Mouse (Mus musculus): ENCODE results near the gene Fam207a.

Gene Fam207a

DNA sequence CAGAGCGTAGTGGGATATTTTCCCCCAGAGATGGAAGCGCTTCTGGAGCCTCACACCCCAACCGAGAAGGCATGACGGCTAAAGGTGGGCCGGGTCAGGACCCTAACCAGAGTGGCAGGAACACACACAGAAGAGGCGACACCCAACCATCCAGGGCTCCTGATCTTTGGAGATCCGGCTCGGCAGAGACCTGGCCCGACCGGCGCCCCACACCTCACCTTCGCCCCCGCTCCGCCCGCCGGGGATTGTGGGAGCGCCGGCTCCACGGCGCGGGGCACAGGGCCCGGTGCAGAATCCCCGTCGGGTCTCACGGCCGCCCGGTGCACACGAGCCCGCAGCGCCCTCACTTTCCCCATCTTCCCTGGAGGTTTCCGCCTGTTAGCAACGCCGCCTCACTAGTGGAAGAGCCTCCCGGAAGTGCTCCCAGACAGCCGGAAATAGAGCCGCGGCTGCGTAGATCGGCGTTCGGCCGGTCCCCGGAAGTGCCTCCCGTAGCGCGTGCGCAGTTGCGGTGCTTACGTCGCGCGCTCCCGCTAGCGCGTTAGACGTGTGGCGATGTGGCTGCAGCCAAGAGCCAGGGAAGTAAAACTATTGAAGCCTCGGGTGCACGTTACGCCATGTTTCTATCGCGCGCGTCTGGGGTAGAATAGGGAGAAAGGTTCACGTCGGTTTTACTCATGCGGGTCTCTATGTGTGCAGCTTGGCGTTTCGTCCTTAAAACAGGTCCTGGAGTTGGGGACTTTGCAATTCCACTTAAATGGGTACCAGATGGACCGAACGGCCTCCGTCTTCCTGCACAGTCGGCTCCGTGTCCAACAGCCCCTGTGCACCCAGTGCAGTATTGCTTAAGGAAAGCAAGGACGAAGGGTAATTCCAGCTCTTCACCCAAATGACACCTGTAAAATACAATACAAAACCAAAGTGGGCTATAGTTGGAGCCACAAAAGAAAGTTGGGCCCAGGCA is at the start of gene Fam207a:
TSS of gene Fam207a (minus strand) at position 401 of the 964 bp plus-strand sequence.
- DNase-seq: peak; percentile 96

DNA sequence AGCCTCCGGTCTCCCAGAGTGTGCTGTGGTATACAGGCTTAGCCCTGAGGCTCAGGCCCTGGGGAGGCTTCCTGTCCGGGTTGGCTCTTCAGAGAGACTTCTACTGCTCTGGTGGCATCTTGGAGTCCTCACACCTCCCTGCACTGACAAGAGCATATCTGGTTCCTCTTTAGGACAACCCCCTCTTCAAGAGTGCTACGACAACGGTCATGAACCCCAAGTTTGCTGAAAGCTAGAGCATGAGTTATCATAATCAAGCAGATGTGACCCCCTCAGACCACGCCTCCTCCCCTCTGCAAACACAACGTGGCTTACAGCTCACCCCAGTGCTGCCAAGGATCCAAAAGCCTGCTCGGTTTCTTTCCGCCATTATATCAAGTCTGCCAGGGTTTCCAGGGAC is 49.4 kb upstream of the Fam207a start:
- no peak for DNase-seq

DNA sequence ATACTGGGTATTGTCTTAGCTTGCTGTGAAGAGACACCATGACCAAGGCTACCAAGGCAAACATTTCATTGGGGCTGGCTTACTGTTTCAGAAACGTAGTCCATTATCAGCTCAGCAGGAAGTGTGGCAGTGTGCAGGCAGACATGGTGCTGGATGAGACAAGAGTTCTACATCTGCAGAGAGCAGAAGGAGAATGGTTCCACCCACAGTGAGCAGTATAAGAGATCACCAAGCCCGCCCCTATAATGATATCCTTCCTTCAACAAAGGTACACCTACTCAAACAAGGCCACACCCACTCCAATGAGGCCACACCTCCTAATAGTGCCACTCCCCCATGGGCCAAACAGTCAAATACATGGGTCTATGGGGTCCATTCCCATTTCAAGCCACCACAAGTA is 45.9 kb upstream of the Fam207a start:
- DNase-seq: no peak

DNA sequence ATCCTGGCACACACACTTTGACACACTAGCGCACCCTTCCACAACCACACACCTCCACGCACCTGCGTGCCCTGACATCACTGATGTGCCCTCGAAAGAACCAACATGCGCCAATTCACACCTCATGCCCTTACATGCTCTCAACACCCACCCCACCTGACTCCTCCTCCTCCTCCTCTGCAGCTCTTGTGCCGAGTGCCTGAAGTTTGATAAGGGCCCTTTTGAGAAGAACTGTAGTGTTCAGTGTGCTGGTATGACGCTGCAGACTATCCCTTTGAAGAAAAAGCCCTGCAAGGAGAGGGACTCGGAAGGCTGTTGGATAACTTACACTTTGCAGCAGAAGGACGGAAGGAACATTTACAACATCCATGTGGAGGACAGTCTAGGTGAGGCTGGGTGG is 45.2 kb upstream of the Fam207a start:
- no peak for DNase-seq

DNA sequence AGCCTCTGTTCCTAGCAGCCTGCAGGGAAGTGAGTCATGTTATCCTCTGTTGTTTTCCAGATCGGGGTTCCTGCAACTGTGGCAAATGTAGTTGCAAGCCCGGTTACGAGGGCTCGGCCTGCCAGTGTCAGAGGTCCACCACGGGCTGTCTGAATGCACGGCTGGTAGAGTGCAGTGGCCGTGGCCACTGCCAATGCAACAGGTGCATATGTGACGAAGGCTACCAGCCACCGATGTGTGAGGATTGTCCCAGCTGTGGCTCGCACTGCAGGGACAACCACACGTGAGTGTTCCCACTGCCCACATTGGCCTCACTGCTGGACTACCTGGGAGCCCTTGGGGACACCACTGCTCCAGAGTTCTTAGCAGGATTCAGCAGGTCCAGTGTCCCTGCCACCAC is 44.5 kb upstream of the Fam207a start:
- no peak for DNase-seq

DNA sequence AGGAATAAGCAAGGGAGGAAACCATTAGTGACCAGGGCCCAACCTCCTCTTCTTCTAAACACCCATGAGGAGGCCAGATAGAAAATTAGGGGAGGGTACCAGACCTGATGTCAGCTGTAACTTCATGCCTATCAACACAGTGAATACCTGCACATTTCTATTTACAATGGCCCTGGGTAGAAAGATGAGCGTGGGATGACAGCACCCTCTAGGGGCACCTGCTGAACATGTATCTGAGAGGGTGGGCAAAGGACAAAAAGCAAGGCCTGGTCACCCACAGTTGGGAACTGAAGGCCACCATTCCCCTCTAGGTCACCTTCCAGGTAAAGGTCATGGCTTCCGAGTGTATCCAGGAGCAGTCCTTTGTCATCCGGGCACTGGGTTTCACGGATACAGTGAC is 42.1 kb upstream of the Fam207a start:
- DNase-seq: peak; percentile 53

DNA sequence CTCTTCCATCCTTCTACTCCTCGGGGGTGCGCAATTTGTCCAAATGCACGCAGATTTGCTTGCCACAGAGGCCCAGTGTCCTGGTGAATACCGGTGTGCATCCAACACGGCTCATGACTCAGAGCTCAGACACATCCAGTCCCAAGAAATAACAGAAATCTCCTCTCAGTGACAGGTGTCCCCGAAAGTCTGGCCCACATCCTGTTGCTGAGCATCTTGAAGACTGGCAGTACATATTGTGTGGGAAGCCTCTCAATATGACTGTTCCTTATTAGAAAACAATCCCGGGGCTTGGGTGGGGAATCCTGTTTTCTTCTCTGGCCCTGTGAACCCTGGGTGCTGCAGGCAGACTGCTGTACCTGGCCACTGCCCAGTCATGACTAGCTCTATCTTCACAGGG is 41.0 kb upstream of the Fam207a start:
- no peak for DNase-seq

DNA sequence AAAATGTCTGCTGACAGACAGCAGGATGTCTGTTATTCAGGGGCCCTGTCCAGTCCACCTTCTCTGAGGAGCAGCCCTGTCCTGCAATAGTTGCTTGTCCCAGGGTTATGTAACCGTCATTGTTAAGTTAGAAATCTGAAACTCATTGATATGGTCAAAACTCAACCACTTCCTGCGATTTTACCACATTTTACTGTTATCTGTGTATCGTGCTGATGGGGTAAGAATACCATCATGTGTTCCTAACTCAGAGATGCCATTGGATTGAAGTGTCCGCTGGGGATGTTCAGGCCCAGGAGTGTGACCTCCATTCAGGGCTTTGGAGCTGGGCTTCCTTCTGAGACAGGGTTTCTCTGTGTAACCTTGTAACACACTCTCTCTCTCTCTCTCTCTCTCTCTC is 39.3 kb upstream of the Fam207a start:
- DNase-seq: no peak

DNA sequence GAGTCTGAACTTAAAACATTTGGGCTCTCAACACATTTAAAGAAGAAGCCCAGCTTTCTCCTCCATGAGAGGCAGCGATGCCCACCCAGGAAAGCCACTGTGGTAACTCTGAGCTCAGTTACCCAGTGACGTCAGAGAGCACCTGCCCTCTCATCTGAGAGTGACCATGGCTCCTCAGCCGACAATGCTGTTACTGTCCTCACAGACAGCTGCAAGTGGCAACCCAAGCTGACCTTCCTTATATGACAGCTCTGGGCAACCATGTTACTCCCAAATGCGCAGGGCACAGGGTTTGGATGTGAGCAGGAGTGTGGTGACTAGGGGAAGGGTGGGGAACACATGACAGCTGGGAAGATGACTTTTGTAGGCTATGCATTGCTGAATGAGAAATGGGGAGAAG is 37.7 kb upstream of the Fam207a start:
- no peak for DNase-seq

DNA sequence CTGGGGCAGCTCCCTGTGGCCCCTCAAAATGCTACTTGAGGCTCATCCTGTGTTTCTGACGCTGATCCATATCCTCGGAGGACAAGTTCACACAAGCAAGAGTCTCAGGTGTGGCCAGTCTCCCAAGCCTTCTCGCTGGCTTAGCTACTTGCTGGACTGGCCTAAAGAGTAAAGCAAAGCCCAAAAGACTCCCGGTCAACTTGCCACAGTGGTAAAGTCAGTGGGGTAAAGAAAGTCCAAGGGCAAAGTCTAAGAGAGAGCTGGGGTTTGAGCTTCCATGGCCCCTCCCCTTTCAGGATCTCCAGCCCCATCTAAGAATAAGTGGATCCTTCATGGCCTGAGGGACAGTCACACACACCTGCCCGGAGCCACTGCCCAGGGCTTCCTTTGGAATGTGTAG is 36.6 kb upstream of the Fam207a start:
- DNase-seq: no peak

DNA sequence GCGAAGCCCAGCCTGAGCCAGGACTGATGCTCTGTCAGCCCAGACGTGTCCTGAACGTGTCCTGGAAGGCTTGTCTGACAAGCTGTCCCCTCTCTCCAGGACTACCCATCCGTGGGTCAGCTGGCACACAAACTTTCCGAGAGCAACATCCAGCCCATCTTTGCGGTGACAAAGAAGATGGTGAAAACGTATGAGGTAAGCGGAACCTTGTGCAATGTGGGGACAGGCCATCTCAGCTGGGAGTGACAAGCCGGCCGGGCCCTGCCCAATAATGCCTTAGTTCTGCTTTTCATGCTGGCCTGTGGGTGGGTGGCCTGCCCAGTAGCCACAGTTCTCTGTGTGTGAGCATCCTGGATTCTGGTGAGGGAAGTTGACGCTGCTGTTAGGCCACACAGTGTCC is 35.3 kb upstream of the Fam207a start:
- DNase-seq: no peak

DNA sequence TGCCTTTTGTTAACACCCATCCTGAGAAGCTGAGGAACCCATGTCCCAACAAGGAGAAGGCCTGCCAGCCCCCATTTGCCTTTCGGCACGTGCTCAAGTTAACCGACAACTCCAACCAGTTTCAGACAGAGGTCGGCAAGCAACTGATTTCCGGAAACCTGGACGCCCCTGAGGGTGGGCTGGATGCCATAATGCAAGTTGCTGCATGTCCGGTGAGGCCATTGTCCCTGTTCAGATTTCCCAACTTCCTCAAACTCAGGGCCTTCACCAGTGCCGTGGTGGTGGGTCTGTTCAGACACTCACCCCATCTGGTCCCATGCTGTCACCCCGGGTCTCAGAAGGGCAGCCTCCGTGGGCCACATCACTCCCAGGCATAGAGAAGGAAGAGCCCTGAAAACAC is 33.0 kb upstream of the Fam207a start:
- no peak for DNase-seq

DNA sequence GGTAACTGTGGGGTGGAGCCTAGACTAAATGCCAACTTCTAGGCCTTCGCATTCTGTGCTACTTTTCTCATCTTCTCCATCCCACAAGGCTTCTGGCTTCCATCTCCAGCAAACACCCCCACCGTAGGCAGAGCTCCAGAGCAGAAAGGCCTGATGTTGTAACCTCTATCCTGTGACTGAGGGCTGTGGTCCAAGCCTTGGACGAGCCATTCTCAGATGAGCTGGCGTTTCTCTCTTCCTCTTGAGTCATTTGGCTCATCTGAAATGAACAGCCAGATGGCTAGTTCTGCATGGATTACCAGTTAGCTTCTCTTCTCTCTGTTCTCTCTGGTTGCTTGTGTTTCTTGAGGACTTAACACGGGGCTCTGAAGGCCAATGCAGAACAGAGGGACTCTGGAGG is 29.3 kb upstream of the Fam207a start:
- DNase-seq: no peak

DNA sequence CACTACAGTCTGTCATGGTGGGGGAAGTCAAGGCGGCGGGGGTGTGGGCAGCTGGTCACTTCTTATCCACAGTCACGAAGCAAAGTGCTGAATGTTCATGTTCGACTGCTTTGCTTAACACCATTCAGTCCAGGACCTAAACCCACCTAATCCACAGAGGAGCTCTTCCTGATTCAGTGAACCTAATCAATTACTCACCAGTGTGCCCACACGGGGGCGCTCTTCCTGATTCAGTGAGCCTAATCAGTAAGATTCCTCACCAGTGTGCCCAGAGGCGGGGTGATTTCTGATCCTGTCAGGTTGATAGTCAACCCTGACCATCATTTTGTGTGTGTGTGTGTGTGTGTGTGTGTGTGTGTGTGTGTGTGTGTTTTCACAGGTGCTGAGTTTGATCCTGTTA is 27.6 kb upstream of the Fam207a start:
- DNase-seq: peak; percentile 76

DNA sequence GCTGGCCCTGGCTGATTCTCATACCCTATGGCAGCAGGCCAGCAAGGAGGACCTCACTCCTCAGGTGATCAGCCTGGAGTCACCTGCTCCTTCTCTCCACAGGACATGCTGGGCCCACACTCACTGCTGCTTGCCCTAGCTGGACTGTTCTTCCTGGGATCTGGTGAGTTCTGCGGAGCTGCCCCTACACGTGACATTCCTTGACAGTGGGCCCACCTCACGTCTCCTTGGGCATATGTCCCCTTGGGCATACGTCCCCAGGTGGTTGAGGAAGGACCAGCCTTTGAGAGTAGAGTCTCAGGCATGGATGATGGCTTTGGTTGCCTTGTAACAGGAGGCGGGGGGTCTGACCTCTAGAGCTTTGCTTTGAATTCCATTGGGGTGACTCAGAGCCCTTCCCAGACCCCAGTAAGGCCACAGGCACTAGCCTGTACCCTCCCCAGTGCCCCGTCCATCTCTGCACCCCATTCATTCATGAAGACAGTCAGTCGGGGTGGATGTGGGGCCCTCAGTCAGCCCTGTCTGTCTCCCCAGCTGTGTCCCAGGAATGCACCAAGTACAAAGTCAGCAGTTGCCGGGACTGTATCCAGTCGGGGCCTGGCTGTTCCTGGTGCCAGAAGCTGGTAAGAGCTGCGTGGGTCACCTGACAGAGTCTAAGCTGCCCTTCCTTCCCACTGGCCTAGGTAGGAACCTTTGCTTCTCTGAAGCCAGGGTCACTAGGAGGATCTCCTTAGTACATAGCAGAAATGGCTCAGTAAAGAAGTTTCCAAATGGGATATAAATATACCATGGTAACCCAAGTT is 26.5 kb upstream of the Fam207a start:
- DNase-seq: no peak

DNA sequence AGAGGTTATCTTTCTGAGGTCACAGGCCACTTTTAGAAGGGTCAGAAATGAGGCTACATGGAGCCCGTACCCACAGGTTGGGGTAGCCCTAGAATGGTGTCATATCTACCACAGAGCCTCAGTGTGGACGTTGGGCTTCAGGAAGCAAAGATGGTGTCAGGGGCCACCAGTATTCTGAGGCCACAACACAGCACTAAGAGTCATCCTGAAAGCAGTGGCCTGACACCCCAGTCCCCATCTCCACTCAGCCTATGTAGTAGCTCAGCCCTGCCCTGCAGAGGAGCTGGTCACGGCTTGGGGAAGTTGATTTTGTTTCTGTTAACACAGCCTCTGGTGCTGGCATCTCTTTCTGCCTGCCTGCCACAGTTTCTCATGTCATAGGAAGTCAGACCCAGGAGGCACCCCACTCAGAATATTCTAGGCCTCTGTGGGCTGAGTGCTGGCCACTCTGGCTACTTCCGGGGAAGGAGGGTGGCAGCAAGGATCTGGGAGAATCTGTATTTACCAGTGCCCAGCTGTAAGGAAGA is 25.1 kb upstream of the Fam207a start:
- no peak for DNase-seq

DNA sequence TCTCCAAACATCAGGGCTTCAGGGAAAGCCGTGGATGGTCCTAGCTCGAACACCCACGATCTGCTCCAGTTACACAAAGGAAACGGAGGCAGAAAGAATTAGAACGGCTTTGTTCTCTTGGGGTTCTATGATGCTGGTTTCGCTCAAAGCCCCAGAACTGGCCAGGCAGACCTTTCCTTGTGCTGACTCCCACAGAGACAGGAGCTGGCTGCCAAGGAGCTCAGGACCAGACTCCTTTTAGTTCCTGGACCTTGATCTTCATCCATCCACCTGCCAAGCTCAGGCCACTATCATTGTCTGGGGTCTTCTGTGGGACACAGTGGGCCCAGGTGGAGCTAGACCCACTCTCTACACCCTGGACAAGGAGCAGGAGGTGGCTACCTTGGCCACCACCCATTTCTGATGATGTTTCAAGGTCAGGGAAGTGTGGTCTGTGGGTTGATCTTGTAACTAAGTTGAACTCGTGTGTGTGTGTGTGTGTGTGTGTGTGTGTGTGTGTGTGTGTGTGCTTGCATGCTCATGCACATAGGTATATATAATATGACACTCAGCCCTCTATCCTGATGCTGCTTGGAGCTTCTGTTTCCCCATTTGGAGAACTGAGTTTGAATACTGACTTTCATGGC is 23.8 kb upstream of the Fam207a start:
- no peak for DNase-seq

DNA sequence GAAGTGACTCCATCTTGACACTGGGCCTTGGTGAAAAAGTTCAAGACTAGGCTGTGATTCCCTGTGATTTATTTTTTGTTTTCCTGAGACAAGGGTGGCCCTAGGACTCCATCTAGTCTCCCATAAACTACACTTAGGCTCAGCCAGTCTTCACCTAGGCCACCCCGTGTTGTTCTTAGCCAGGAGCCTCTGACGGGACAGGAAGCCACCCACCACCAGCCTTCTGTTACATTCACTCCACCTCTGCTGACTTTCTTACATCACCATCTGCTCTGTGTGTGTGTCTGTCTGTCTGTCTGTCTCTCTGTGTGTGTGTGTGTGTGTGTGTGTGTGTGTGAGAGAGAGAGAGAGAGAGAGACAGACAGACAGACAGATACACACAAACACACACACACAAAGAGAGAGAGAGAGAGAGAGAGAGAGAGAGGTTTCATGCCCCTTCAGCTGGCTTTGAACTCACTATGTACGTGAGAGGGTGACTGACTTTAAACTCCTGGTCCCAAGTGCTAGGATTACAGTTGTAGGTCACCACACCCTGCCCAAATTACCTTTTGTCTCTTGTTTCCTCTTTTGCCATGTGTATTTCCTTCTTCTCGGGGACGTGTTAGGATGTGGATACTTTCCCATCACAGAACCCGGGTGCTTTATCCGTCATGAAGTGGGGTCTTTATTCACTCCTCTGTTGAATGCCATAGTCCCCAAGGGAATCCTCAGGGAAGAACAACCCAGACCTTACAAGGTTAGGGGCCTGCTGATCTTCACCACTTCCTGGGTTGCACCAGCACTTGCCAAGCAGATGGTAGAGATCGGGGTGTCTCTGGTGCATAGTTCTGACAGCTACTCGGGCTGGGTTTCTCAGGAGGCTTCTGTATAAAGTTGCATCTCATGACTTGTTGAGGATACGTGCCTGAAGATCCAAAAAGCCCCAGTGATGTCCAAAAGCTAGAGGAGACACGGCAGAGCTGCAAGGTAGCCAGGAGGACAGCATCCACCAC is 21.9 kb upstream of the Fam207a start:
- peak; percentile 53 for DNase-seq

DNA sequence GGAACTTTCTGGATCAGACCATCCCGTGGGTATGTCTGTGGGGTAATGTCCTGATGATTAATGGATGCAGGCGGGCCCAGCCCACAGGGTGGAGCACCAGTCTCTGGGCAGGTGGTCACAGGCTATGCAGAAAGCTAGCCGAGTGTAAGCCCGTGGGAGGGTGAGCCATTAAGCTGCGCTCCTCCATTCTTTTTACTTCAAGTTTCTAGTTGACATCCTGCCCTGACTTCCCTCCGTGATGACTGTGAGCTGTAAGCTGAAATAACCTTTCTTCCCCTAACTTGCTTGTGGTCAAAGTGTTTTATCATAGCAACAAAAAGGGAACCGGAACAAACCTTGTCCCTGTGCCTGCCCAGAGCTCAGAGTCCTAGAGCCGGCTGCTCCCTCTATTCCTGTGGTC is 21.1 kb upstream of the Fam207a start:
- DNase-seq: no peak

DNA sequence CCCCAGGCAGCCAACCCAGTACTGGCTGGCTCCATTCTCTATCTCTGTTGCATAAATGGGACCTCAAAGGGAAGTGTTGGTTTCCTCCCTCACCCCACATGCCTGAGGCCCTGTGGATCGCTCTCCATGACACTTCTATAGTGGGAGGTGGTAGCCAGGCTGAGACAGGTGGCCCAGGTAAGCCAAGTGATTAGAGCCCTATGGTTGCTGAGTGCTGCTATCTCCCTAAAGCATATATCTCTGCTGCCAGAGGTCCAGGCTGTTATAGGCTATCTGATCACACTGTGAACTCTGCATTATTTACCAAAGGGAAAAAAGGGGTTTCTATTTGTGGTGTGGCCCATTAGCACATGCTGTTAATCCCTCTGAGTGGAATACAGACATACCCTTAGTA is 16.4 kb upstream of the Fam207a start:
- DNase-seq: no peak

DNA sequence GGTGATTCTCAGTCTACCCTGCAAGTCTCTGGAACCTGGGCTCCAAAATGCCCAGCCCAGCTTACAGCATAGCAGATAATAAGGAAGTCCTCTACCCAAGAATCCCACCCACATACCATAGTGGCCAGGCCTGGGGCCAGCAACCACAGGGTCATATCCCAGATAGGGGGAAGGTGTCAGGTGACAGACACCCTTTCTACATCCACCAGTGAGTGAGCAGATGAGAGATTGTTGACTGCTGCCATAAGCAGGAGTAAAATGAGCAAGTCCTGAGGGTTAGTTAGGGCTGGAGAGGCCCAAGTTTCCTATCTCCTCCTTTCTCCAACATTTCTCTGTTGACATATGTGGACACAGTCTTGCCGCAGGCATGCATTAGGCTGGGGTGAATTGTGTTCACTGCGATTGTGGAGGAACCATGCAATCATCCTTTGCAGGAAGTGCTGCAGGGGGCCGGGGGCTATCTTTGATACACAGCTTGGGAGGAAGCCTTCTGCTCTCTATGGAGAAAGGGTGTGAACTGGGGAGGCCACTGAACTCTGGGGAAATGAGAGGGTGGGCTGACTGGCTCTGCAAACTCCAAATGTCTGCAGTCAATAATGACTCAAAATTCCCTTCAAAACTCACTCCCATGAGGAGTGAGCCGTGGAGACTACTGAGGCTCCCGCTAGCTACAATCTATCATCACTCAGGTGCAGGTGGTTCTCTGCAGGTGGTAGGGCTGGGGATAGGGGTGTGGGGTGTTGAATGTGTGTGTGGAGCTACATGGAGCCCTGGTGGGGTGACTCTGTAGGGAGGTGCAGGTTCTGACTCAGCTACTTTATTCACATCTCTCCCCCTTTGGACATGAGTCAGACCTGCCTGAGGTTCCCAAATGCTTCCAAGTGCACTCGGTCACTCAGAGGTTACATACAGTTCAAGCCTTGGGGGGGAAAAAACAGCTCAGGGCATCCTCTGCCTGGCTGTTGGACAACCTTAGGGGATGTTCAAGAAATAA is 15.7 kb upstream of the Fam207a start:
- DNase-seq: peak; percentile 69
